Mouse (Mus musculus): ENCODE measurements around the gene Rpl27.
"Not testable (repeated sequence)": the region's sequence is repeated elsewhere in the genome, so short reads cannot be mapped to it uniquely, and the experiment has no call there.

Rpl27 gene

DNA sequence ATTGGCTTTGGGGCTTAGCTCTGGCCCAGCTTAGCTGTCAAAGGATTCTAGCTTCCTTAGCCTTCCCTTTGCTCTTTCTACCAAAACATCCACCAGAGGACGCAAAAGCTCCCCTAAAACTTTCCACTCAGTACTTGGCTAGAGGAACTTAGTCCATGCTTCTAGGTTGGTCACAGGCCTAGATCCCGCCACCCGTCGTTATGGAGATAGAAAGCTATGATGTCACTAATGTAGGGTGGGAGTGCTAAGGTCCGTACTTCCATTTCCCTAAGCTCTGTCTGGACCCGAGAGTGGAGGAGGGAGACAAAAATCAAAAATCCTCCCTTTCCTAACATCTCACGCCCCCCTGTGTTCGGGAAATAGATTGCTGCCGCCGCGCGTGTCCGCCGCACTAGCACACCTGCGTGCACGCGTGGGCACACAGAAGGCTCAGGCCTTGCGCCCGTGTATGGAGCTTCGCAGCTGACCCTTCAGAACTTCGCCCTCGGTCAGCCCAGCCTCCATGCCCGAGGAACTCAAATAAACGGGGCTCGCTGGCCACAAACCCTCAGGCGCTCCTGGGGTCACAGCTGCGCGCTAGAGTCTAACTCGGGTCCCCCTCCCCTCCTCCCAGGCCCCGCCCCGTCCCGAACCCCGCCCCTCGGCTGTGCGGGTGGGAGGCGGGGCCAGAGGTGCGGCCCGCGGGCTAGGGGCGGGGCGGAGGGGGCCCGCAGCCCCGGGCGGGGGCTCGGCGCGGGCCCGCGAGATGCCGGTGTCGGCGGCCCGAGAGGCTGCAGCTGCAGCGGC is 25.6 kb downstream of the Rpl27 start:
- peak; percentile 81 for DNase-seq (ENCODE audit: low spot score)

DNA sequence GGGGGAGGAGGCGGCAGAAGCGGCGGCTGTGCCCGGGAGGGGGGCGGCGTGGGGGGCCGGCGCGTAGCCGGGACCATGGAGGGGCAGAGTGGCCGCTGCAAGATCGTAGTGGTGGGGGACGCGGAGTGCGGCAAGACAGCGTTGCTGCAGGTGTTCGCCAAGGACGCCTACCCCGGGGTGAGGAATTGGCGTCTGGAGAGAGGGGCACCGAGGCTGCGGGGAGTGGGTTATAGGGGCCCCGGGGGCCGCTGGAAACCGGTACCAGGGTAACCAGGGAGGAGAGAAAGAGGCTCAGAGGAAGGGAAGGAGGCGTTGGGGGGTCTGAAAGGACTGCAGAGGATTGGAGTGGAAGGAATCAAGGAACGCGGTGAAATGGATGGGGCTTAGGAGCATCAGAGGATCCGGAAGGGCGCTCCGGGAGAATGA is 26.2 kb downstream of the Rpl27 start:
- DNase-seq (ENCODE audit: low spot score) = no peak

DNA sequence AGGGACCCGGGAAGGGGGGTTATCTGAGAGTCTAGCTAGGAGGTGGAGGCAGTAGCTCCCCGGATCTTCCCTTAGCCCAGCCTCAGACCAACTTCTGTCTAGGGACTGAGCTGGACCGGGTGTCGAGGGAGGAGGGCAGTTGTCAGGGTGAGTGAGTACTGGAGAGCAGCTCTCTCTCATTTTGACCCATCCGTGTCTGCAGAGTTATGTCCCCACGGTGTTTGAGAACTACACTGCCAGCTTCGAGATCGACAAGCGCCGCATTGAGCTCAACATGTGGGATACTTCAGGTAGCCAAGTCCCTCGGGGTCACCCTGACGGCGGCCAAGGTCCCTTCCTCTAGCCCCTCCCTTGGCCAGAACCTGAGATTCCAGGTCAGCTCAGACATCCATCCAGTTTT is 26.6 kb downstream of the Rpl27 start:
- DNase-seq (ENCODE audit: low spot score) = no peak

DNA sequence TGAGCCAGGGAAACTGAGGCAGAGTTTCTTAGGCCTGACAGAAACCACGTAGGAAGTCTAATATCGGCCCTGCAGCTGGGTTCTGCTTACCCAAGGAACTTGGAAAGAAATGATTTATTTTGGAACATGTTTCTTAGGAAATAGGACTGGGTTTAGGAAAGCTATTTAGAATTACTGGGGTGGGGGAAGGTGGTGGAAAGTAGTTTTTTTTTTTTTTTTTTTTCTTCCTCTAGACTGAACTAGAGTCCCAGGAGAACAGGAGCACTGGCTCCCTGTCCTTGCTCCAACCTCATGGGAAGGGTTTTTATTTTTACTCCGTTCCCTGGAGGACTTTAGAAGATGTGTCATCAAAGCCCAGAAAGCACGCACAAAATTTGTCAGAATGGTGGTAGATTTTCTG is 27.1 kb downstream of the Rpl27 start:
- no peak for DNase-seq (ENCODE audit: low spot score)

DNA sequence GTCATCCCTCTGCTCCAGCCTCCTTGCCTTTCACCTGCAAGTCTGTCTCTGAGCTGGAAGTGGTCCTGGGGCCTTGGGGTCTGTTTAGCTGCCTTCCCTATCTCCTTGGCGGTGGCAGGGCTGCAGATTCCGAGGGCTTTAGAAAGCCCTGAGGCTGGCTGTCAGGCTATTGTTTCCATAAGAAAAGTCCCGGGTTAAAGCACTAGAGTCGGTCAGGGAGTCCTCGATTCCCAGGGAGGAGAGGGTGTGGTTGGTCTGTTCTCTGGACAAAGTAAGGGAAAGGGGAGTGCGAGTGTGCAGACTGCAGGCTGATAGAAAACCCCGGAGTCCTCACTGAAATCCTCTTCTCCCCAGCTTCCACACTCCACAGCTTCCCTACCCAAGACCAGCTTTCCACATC is 28.1 kb downstream of the Rpl27 start:
- DNase-seq (ENCODE audit: low spot score) = no peak

DNA sequence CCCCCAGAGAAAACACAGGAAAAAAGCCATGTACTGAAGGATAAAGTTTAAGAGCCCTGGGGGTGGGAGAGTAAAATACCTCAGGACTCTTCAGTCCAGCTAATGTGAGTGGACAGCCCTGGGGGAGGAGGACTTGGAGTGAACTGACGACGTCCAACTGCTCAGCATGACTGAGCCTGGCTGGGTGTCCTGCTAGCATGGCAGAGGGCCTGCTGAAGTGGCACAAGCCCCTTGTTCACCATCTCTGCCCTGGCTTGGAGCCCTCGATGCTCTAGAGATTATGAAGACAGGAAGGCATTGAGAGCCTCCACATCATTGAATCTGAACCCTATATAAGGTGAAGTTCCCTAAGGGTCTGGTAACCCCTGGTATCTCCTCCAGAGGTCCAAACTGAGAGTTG is 29.8 kb downstream of the Rpl27 start:
- DNase-seq (ENCODE audit: low spot score) = no peak

DNA sequence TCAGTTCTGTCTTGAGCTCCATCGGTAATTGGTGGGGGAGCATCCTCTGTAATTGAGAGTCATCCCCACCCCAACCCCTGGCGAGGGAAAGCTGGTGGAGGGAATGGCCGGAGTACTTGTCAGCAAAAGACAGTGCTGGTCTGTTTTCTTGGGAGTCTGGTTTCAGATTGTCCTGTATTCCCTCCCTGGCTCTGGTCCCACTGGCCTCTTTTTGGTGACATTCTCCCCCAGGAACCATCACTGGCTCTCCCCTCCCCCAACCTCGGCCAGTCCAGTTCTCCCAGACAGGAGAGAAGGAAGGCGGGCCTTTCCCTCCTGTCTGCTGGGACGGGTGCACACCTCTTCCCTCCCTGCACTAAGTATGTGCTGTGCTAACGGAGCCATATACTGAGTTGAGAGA is 30.2 kb downstream of the Rpl27 start:
- no peak for DNase-seq (ENCODE audit: low spot score)

DNA sequence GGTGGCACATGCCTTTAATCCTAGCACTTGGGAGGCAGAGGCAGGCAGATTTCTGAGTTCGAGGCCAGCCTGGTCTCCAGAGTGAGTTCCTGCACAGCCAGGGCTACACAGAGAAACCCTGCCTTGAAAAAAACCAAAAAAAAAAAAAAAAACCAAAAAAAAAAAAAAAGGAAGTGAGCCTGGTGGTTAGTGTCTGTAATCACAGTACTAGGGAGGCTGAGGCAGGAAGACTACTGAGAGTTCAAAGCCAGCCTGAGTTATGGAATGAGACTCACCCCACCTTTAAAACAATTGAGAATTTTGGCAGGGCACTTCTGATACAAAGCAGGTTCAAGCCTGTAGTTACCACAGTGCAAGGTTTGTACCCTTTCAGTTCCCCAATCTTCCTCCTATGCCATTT is 31.6 kb downstream of the Rpl27 start:
- DNase-seq (ENCODE audit: low spot score) = not testable (repeated sequence)

DNA sequence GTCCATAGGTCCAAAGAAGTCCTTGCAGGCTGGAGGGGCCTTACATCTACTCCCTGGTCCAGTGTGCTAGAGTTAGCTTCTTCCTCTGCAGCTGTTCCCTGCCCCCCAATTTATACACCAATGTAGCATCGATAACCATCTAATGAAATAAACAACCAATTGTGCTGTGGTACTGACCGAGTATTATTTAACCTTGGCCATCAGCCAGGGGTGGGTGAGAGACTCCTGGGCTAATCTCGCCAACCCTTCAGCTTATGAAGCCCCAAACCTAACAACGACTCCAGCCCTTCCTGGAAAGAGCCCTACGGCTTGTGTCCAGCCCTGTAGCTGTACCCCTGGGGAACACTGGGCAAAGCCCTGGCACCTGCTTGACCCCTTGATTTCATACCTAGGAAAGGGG is 32.2 kb downstream of the Rpl27 start:
- DNase-seq (ENCODE audit: low spot score) = no peak

DNA sequence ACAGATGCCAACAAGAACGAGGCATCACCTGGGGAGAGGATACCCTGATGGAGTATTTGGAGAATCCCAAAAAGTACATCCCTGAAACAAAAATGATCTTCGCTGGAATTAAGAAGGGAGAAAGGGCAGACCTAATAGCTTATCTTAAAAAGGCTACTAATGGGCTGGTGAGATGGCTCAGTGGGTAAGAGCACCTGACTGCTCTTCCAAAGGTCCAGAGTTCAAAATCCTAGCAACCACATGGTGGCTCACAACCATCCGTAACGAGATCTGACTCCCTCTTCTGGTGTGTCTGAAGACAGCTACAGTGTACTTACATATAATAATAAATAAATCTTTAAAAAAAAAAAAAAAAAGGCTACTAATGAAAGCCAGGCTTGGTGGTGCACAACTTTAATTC is 34.3 kb downstream of the Rpl27 start:
- DNase-seq (ENCODE audit: low spot score) = not testable (repeated sequence)

DNA sequence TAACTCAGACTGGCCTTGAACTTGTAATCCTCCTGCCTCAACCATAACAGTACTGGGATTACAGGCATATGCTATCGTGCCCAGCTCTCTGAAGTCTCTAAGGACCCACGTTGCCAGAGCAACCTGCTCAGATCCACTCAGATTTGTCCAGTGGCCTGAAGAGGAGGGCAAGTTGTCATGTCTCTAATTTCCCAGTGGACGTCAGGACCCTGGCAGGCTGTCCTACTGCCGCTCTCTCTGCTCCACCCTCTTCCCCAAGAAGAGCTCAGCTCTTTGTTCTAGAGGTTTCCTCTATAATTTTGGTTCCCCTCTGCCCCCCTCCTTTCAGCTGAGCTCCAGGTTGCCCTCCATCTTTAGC is 35.1 kb downstream of the Rpl27 start:
- DNase-seq (ENCODE audit: low spot score) = no peak

DNA sequence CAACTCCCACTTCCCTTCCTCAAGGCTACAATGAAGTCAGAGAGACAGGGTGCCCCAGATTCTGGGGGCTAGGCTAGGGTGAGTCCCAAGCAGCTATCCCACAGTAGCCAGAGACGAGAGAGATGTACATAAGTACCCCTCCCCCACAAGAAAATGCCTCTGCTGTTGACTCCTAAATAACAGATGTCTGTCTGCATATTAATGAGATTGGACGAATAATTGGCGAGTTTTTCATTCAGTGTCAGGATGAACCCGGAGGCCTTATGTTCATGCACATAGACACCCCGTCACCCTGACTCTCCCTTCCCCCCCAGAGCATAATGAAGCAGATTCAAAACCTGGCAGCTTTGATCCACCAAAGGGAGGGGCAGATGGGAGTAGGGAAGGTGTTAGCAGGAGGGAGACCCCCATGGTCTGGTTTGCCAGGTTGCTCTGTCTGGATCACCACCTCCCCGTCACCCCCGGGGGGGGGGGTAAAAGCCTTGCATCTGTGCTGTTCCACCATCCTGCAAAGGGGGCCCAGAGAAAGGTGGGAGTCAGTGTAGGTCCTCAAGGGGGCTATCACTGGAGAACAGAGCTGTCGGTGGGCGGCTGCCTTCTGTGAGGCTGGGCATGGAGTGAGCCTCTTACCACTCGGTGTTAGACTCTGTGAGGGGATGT is 35.6 kb downstream of the Rpl27 start:
- no peak for DNase-seq (ENCODE audit: low spot score)

DNA sequence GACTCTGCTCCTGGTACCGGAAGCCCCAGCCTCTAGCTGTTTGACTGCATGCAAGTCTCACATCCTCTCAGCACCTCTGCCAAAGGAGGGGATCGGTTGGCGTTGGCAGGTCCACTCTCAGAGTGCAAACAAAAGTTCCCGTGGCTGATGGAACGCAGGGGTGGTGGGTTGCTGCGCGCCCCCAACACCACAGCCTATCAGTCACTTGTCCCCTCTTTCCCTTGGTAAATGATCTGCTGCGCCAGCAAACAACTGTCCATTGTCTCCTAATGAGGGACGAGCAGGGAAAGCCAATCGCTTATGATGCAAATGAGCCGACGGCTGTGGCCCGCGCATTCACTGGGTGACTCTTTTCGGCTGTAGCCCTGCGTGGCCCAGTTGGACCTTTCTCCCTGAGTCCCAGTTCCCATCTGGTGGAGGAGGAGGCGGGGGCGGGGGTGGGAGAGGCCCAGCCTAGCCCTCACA is 37.1 kb downstream of the Rpl27 start:
- DNase-seq (ENCODE audit: low spot score) = no peak

DNA sequence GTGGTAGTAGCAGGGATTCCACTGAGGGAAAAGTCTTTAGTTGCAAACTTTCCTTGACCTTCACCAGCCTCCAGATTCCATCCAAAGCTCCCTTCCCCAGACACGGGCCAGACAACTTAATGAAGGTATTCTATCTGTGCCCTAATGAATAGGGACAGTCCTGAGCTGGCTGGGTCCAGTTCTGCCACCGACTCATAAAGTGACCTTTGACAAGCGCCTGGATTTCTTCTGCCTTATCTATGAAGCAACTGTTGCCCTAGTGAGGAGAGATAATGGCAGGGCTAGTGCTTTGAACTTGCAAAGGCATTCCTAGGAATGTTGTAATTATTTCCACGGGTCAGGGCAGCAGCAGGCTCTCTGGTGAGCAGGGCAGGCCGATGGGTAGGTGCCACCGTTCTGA is 38.8 kb downstream of the Rpl27 start:
- no peak for DNase-seq (ENCODE audit: low spot score)

DNA sequence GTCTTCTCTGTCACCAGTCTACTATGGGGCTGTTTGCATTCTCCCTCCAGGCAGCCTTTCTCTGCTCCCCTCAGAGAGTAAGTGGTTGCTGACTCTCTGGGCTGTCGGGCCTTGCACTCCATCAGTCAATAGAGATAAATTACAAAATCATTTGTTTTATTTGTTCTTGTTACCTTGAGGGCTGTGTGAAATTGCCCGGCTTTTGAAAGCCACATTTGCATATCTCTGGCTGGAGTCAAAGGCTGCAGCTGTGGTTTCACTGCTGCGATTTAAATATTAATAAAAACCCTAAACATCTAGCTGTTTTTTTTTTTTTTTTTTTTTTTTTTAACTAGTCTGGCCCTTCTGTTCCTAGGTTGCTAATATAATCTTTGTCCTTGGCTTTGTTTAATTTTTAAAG is 41.7 kb downstream of the Rpl27 start:
- DNase-seq (ENCODE audit: low spot score) = no peak

DNA sequence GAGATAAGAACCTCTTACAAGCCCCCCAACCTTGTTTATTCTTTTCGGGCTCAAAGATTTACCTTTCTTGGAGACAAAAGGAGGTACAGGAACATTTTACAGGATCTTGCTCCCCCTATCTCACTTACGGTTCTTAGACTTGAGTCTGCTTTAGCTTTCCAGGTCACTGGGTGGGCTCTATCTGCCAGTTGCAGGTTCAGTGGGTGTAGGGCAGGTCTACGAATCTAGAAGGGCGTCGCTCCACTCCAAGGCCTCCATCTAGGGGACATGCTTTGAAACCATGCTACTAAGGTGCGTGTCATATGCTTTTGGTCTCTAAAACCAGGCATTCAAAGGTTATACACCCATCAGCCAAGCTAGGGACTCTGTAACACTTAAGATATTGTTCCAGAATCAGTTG is 42.1 kb downstream of the Rpl27 start:
- no peak for DNase-seq (ENCODE audit: low spot score)

DNA sequence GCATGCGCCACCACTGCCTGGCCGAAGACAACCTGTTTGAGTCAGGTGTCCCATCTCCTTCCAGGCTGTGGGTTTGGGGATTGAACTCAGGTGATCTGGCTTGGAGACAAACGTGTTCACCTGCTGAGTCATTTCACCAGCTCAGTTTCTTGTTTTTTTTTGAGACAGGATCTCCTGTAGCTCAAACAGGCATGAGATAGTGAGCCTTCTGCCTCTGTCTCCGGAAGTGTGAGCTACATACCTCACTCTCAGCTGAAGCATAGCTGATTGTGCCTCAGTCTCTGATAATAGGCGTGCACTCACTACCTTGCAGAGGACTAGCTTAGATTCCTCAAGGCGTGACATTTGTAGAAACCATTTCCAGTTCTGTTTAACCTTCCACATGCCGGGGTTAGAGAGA is 42.7 kb downstream of the Rpl27 start:
- no peak for DNase-seq (ENCODE audit: low spot score)

DNA sequence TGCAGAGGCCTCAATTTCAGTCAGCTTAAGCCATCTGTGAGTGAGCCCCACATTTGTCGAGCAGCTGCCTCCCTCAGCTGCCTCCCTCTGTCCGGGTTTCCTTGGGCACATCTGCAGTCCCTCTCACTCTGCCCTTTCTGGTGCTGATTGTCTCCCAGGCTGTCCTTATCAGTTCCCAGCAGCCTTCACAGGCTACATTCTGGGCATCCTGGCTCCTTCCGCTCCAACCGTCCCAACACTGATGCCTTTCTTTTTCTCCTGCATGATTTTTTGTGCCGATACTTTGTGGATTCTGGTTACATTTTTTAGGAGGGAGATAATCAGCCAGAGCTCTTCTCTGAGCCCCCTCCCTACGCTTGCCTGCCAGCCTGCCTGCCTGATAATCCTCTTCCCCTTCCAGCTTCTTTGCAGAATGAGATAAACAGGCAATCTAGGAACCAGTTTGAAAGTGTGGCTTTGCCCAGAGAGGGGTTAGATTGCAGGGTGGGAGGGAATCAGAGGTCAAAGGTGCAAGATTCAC is 43.5 kb downstream of the Rpl27 start:
- no peak for DNase-seq (ENCODE audit: low spot score)

DNA sequence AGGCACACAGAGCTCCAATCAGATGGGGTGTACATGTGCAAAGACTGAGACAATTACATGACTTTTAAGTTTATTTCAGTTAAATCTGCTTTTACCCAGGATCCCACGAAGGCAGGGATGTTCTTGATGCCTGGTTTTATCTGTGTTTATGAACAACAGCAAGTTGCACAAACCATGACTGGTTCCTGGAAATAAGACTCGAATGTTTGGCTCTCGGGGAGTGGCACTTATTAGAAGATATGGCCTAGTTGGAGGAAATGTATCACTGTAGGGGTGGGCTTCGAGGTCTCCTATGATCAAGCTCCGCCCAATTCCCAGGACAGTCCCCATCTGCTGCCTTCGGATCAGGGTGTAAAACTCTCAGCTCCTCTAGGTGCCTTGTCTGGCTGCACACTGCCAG is 44.0 kb downstream of the Rpl27 start:
- DNase-seq (ENCODE audit: low spot score) = no peak

Measured in ovary, postnatal 36 days (tissue).